Mouse (Mus musculus) G1E (cell line): ENCODE measurements around the gene Pms1.

ENCODE experiments used
- CTCF ChIP-seq: IDR thresholded peaks from 2 replicates; pipeline ENCODE4 v1.5.1; 2012; ENCODE audit warnings: low read depth, low read length, inconsistent platforms, mixed read lengths
- GATA1 ChIP-seq: IDR thresholded peaks from 2 replicates; pipeline ENCODE4 v1.6.1; 2012; ENCODE audit warnings: borderline replicate concordance, low read length, inconsistent platforms, mixed read lengths
- GATA2 ChIP-seq: IDR thresholded peaks from 2 replicates; pipeline ENCODE4 v1.6.1; 2012; ENCODE audit warnings: low read depth, low read length, inconsistent platforms, borderline replicate concordance
- TAL1 ChIP-seq: conservative IDR thresholded peaks from 2 replicates; pipeline ENCODE4 v1.6.1; 2012; ENCODE audit warnings: low read depth, low read length, inconsistent platforms, mixed read lengths

GRCm38 (mm10) chr1:53312989-53313967 is 16.5 kb upstream of the Pms1 start, which contains the start of gene Osgepl1:
- no peak for TF ChIP-seq CTCF
- no peak for TF ChIP-seq TAL1
- TF ChIP-seq GATA1 = no peak
- no peak for TF ChIP-seq GATA2
